Mouse (Mus musculus) liver, embryonic 18 days (tissue): ENCODE data around the gene Olfr263. TPM values are rescaled to one million over a fixed set of nuclear protein-coding genes. Genes with fewer than 3 reads are reported as not detected.

Experiments used
- polyA plus RNA-seq: library from polyadenylated mRNA; depleted of rRNA; stranded (reverse); fragments of >200 nt; gene quantifications from 2 replicates; pipeline ENCODE4 v1.2.3, GENCODE M21; 2012; rRNA removed

Olfr263 gene
- not detected in 2 replicates for polyA plus RNA-seq

GRCm38 (mm10) chr13:21129339-21129738, at the start of gene Olfr263:
Gene Olfr263, plus strand, starts transcription at chr13:21129639.

GRCm38 (mm10) chr13:21111183-21111582, 18.3 kb upstream of the Olfr263 start, which contains the start of gene Olfr1369-ps1:
Gene Olfr1369-ps1, plus strand, starts transcription at chr13:21111483.

DNA sequence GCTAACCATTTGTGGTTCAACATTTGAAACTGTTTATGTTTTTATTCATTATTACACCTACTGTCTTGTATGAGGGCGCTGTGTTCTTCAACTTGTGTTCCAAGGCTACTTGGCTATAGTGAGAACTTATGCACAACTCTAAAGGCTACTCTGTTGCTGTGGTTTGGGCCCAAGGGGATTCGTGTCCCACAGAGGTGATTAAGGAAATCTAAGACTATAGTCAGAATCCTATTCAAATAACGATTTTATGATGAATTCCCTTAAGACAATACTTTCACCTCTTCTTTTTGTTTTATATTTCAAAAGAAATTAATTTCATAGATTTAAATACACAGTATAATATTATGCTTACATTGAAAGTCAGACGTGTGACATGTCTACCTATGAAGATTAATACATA, 16.3 kb downstream of the Olfr263 start, which contains the start of gene Olfr1368:
Gene Olfr1368, minus strand, starts transcription at position 101 of the 400 bp plus-strand sequence.

DNA sequence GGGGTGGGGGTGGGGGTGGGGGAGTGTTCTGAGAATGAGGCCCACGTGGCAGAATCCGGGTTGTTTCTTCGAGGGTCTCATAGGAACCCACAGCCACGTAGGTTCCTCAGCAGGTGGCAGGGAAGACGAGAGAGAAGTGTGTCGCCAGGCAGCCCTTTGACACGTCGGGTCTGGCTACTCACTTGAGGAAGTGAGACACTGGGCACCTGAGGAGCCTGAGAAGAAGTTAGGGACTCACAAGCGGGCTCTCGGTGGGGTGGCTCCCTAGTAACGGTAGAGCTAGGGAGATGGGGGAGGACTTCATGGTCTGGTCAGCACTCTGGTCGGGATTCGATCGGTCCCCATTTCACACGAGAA, 49.9 kb downstream of the Olfr263 start, which contains the start of gene Trim27:
Gene Trim27, plus strand, starts transcription at position 79 of the 357 bp plus-strand sequence.

Other genes with a start within 250 kb of the Olfr263 start
- not detected in 2 replicates for gene Olfr1370, start 54.7 kb upstream of the Olfr263 start, polyA plus RNA-seq
- not detected in 2 replicates for gene Olfr1369-ps1, start 18.2 kb upstream of the Olfr263 start, polyA plus RNA-seq
- not detected in 2 replicates for gene Olfr1368, start 16.2 kb downstream of the Olfr263 start, polyA plus RNA-seq
- gene Trim27, start 49.8 kb downstream of the Olfr263 start, polyA plus RNA-seq: 22.8 and 23.6 TPM in 2 replicates
- not detected in 2 replicates for gene Gpx5, start 163.1 kb downstream of the Olfr263 start, polyA plus RNA-seq
- gene Gpx6, start 182.5 kb downstream of the Olfr263 start, polyA plus RNA-seq: not detected in 2 replicates
- gene Olfr1367, start 217.3 kb downstream of the Olfr263 start, polyA plus RNA-seq: not detected in 2 replicates
- 2.2 and 2.4 TPM in 2 replicates for gene Zscan12, start 233.2 kb downstream of the Olfr263 start, polyA plus RNA-seq